Mouse (Mus musculus) ovary, postnatal 36 days (tissue): Measurements from ENCODE around the gene Ntrk3.

Experiments
- DNase-seq: peaks from one replicate; pipeline ENCODE4 v3.0.0; 2022; ENCODE audit warnings: low spot score, mixed read lengths

The Ntrk3 gene

DNA sequence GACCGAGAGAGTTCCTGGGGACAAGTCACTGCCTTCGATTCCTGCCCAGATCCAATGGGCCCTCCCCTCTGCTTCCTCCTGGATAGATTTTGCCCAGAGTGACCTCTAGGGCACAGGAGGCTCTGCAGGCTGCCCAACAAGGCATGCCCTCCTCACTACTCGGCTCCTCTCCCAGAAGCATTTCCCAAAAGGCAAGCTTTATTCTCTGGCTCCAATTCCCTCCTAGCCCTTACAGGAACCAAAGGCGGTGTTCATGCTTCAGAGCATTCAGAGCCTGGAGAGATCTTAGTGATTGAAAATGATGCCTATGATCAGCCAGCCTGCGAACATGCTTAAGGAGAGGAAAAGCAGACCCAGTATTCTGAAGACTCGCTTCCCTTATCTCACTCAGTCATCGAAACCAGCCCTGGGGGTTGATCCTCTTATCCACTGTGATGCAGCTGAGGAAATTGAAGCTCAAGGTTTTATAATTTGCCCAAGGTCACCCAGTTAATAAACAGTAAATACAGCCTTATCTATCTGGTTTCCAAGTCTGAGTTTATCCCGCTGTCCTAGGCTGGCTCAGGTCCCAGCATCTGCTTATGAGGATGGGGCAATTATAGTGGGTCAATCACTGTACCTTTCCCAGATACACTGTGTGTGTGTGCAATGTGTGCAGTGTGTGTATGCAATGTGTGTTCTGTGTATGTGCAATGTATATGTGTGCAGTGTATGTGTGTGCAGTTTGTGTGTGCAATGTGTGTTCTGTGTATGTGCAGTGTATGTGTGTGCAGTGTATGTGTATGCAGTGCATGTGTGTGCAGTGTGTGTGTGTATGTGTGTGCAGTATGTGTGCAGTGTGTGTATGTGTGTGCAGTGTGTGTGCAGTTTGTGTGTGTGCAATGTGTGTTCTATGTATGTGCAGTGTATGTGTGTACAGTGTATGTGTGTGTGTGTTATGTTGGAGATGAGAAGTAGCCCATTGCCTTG lies 376.2 kb downstream of the Ntrk3 start:
- DNase-seq: no peak

DNA sequence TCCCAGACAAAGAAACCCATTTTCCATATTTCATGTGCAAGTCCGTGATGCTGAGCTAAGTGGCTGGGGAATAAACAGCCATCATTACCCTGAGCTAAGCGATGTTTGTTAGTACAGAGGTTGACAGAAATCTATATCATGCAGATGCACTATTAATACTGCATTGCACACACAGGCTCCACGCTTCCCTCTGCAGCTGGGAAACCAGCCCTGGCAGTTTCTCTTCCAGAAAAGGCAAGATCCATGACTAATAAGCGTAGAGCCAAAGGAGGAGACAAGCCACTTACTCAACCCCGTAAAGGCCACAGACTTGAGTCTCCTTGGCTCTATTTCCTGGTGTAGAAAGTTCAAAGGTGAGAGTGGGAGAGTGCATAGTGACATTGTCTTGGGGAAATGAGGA lies 390.3 kb downstream of the Ntrk3 start:
- DNase-seq: no peak

DNA sequence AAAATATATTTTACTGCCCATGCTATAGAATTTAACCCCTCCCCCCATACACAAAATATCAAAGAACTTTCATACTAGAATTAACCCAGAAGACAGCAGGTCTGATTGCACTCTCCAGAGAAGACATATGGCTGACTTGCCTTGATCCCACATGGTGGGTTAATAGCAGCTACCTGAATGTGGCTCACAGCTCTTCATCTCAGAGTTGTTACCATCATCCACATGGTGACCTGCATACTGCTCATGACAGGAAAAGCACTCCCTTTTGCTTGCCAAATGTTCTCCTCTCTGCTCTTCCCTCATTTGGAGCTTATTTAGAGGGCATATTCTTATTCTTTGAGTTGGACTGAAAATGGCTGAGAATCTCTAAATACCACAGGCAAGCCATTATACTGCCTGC lies 404.4 kb downstream of the Ntrk3 start:
- DNase-seq: no peak

DNA sequence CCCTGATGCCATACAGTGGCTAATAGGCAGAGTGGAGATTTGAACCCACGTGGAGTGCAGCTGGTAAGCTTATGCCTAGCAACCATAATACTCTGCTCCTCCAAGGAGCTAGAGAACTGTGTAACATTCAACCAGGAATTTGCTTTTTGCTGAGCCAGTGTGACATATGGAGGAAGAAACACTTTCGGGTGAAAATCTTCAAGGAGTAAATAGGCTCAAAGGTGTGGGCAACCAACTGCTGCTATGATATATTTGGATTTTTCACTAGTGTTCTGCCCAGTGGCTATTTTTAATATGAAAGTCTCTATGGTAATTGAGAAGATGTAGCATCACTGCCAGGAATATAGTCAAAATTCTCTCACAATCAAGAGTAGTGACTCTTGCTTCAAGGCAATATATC lies 409.5 kb downstream of the Ntrk3 start:
- no peak for DNase-seq

DNA sequence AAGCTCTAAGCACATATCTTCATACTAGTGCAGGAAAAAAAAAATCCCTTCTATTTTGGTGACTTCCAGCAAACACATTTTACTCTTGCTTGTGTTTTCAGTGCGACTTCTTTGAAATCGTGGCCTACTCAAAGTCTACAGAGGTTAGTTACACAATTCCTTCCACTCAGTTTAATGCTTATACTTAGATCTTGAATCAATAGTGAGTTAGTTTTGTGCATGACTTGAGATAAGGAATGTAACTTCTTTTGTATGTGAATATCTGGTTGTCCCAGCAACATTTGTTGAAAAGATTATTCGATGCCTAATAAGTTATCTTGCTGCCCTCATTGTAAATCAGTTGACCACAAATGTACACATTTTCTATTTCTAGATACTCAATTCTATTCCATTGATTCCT lies 411.6 kb downstream of the Ntrk3 start:
- DNase-seq: no peak

DNA sequence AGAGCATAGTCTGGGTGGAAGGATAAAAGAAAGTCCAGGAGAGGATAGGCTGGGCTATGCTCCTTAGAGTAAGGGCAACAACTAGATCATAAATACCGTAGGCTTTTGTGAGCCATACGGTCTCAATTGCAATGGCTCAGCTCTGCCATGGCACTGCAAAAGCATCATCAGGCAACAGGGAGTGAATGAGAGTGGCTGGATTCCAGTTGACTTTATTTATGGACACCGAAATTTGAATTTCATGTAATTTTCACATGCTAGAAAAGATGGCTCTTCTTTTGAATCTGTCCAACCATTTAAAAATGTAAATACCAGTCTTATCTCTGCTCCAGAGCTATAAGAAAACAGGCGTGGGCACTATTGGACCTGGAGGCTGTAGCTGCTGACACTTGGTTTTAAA lies 419.2 kb downstream of the Ntrk3 start:
- no peak for DNase-seq

DNA sequence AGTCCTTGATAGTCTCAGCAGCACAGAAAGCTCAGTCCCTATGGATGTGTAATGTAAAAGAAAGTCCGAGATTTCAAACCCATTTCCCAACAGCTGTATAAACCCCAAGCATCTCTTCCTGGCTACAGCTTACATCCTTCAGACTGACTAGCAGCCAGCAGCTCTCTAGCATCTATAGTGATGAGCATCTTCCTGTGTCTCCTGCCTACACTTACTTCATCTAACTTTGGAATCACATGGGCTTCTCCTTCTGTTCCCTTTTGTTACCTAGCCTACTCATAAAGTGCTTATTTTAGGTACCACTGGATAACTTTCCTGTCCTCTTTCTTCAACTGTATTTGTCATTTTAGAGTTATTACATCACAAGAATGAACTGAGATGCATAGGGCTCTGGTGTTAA lies 432.0 kb downstream of the Ntrk3 start:
- no peak for DNase-seq

DNA sequence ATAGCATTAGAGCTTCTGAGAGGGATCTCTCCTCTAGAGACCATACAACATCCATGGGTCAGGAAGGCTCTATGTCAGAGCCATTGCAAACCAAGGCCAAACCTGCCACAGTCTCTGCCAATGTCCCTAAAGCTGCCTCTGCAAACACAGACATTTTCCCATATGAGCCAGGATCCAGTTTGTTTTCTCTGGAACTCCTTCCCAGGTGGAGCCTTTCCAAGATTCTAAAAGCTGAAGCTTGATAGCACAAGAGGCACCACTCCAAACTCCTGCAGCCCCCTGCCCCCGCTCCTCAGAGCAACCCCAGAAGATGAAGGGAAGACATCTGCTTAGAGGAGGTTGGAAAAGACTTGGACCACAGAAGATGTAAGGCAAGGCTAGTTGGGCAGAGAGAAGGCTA lies 432.8 kb downstream of the Ntrk3 start:
- DNase-seq: no peak

DNA sequence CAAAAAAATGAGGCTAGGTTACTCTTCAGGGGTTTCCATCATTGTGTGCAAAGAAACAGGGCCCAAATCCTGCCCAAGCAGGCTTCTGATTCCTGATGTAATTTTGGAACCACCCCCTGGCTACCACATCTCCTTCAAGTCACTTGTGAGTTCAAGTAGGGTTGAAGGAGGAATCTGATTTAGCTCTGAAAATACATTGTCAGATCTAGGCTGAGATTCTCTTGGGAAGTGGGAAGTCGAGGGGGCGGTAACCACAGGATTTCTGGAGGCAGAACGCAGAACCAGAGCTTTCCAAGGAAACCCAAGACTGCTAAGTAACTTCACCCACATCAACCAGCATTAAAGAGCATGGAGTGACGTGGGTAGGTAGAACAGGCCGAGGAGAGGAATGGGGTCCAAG lies 440.5 kb downstream of the Ntrk3 start:
- DNase-seq: no peak

DNA sequence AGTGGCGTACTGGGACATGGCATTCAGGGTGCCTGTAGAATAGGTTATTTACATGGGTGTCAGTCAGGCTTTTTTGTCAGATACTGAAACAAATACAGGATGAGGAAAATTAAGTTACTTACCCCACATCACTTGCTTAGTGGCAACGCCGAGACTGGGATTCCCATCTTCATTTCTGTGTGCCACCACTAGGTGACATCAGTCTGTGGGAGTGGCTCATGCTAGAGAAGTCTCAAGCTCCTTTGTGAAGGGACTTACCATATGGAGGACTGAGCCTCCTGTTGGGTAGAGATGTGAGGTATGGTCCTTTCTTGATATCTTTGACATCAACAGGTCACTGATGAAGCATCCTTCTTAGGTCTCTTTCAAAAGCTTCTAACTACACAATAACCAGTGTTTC lies 443.5 kb downstream of the Ntrk3 start:
- DNase-seq: no peak

DNA sequence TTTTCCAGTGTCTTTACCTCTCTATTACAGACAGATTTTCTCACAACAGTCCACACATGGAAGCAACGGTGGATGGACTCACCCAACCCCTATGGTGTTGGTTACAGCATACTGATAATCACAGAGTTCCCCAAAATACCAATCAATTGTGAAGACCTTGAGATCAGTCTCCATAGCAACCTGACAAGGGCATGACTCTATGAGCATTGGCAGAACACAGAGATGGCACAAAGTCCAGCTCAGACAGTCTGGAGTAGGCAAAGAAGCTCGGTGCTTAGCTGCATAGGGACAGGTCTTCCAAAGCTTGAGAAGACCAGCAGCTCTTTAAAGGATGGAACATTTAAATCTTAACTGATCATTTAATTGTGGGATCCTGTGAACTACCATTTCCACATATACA lies 447.6 kb downstream of the Ntrk3 start:
- no peak for DNase-seq

DNA sequence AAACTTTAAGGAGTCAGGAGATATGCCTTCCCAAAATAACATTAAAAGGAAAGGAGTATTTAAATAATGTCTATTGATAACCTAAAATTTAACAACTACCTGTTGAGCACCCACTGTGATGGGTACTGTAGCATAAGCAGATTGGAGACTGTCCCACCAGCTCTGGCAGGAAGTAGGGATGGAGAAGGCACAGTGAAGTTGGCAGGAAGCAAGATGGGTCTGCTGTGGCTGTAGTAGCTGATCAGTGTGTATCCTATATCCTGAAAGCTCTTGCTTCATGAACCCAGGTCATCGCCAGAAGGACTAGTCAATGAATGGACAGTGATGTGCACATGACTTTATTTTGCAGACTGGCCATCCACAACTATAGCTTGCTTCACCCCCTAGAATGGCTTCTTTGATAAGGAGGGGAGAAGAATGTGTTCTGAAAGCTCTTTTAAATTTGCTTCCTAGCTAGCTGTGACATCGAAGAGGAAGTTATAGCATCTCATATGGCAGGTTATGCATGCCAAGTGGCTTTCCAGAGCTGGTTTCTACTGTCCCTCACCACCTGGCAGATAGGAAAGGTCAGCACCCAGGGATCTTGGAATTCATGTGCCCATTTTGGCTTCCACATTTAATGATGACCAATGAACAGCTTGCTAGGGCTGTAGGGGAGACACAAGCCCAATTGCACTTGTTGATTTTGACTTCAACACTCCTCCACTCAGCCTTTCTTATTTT lies 451.1 kb downstream of the Ntrk3 start:
- DNase-seq: no peak

DNA sequence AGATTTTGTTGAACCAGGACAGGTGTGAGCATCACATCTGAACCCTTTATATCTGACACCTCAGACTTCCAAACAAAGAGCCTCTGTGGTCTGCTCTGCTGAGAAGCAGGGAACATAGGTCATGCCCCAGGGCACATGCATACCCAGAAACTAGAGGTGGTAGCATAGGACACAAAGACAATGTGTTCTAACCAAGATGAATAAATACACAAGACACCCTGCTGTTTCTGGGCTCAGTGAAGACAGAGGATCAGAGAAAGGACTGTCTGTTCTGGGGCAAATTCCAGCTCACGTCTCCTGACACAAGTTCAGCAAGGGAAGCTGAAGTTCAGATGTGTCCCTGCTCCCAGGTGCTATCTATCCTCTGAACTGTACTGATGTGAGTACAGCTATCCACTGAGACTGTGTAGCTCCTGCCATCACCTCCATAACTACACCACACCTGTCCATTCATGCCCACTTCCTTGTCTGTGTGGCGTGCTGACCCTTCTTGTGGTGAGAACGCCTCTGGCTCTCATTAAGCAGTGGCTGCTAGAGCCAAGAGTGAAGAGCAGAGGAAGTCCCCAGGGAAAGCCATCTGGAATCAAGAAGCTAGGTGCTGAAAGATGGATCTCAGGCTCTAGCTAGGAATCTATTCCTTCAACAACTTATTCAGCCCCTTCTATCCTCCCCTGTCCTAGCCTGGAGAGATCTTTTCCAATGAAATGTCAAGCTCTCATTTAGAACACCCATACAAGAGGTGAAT lies 468.1 kb downstream of the Ntrk3 start:
- no peak for DNase-seq

DNA sequence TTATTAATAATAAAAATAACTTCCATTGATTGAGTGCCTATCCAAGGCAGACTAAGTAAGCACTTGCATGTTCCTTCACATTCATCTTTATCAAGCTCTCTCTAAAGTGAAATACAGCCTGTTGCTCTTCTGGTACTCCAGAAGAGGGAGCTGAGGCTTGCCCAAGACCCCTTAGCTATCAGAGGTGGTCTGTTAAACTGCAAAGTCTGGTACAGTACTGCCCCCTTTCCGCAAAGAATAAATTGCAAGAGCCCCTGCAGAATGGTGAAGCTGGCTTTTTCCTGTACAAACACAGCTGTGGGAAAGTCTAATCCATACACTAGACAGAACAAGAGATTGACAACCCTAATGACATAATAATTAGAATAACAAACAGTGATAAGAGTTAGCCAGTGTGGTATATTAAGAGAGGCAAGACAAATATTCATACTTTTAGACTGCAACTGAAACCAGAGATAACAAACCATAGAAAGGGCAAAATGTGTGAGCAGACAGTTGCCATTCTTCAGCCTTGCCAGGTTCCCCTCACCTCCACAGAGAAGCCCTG lies 470.3 kb downstream of the Ntrk3 start:
- DNase-seq: no peak

DNA sequence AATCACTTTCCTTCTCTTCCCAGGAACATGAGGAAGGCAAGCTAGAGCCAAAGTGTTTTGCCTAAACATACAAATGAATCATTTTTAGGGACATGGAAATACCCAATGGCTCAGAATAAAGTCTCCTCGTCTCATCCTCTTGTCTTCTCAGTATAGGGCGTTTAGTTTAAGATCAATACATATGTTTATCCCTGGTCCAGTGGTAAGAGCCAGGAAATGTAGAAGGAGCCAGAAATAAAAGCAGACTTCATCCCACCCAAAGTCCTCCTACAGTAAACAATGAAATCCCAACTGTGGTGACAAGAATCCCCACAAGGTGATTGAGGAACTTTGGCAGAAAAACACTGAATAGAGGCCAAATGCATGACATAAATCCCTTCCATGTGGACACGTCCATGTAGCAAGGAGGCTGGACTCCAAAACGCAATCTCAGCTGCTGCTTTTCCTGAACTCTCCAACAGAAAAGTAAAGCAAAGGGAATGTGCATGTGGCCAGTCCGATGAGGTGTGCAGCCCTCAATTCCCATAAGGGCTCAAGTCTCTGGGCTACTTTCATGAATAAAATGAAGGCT lies 473.3 kb downstream of the Ntrk3 start:
- DNase-seq: no peak

DNA sequence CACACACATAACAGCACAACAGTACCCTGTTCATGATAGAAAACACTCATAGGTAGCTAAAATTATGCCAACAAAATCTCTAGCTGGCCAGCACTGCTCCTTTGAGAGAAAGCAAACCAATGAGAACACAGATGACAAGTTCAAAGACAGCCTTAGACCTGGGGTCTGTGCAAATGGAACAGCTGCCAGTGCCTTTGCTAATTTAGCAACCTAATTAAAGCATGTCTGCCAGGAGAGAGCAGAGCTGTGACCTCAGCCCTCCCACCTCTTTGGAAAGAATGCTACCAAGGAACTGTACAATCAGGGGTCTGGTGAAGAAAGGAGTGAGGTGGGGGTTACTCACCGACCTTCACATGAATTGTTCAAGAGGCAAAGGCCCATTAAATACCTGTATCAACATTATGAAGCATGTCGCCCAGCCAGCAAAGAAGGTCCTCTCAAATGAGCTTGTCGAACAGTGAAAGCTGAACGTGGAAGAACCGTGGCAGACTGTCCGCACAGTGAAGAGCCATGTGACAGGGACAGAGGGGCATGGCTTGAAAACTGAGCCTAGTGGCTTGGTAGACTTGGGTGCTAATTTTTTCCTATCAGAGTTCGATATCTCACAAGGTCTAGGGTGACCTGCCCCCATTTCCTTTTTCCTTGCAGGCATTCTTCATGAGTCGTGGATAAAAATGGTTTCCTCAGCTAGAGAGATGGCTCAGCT lies 476.2 kb downstream of the Ntrk3 start:
- no peak for DNase-seq

DNA sequence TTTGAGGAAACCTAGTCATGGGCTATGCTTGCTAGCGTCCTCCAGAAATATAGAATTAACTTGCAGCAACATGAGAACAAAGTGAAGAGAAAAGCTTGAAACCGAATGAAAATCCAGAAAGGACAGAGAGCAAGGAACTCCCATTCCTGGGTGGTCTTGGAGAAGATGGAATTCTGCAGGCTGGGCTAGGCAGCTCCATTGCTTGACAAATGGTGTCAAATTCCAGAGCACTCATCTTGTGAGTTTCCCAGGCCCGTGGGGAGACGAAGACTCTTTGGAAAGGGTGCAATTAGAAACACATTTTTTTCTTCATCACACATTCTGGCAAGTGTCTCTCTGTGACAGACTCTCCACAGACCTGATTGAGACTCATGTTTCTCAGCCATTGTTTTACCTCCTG lies 479.7 kb downstream of the Ntrk3 start:
- DNase-seq: no peak

DNA sequence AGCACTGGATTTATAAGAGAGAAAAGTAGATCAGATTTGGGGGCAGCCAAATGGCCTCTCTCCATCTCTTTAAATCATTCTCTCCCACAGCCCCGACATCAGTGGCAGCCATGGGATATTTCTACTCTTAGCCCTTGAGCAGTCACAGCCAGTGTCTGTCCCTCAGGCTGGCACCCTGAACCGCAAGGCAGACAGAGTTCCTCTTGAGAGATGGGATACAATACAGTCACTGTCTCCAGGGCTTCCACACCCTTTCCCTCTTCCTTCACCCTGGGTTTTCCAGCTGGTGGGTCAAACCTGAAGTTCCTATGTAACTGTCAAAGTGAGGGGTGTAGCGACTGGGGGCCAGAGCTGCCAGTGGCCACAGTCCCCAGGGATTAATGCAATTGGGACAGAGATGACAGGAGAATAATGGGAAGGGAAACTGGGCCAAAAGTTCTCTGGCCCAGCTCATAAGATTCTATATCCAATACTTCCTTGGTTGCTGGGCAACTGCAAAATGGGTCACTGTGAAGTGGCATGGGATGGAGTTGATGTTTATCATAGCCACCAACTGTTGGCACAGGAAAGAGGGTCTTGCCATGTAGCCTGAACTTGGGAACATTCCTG lies 483.9 kb downstream of the Ntrk3 start:
- DNase-seq: no peak

DNA sequence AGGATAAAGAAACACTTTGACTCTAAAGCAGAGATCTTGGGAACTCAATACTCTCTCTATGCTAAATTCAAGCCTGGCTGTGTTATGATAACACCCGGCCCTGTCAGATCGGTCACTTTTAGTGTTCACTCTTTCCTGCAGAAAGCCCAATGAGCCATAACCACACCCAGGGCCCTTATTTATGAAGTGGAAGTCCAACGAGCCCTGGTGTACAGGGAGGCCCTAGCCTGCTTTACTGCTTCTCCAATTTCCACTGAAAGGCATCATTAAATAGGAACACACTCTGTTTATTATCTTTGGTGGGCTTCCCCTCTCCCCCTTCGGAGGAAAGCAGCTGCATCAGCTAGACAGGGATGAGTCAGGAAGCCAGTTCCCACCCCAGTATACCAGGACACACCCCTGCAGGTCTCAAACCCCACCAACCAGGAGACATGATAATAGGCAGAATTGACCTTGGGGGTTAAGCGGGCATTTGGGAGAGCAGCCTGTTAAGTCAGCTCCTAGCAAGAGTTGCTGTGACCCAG lies 489.6 kb downstream of the Ntrk3 start:
- no peak for DNase-seq

DNA sequence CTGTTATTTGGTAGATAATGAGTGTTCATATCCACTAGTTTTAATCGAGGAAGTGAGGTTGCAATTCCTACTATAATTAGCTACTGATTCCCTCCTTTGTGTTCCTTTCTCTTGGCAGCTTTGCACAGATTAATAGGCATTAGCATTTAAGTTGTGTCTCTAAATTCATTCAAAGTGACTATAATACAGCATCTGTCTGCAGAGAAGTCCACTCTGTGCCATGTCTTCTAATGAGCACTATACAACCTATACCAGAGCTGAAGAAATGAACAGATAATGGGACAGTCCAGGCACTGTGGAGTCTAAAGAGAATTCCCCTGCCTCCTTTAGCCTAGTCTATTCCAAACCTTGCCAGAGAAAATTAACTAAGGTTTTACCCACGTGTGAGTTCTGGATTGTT lies 498.8 kb downstream of the Ntrk3 start:
- DNase-seq: no peak

DNA sequence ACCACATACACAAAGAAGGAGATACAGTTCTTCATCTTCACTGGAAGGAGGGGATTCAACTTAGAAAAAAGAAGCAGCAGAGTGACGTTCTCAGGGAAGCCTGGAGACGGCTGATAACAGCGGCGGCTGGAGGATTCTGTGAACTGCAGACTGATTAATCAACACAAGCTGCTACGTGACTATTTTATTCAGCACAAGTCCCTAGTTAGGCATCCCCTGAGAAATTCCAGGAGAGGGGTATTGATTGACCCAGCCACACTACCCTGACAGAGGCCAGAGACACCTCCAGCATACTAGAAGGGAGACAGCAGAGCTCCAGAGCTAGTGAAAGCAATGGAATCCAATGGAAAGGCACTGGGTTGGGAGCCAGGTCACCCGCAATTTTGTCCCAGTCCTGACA lies 516.1 kb downstream of the Ntrk3 start:
- DNase-seq: no peak
